Mouse (Mus musculus) E14TG2a.4 (cell line): ENCODE results near the gene Abhd17c.

Experiments used
- CTCF ChIP-seq: conservative IDR thresholded peaks from 2 replicates; pipeline ENCODE4 v1.5.1; 2014; ENCODE audit warnings: low read length
- NANOG ChIP-seq: IDR thresholded peaks from 2 replicates; pipeline ENCODE4 v1.6.1; 2014; ENCODE audit warnings: borderline replicate concordance, low read length, mixed read lengths
- POU5F1 ChIP-seq: IDR thresholded peaks from 2 replicates; pipeline ENCODE4 v1.6.1; 2014; ENCODE audit warnings: low read length, borderline replicate concordance

- TF ChIP-seq CTCF, result no peak
- TF ChIP-seq POU5F1, result no peak
- no peak for TF ChIP-seq NANOG
Observed at GRCm38 (mm10) chr7:84111716-84112350, 39.9 kb downstream of the Abhd17c start.
